Mouse (Mus musculus) cerebellum, postnatal 36 days (tissue): ENCODE measurements around the gene Gm6217.
"Not testable (repeated sequence)": the region's sequence is repeated elsewhere in the genome, so short reads cannot be mapped to it uniquely, and the experiment has no call there.

ENCODE experiments used
- DNase-seq, 2 experiments: peaks; one replicate each; pipeline ENCODE4 v3.0.0; 2021 to 2022; ENCODE audit warnings: mixed read lengths in 2 of 2

Gene Gm6217

GRCm38 (mm10) chr1:82931326-82931725 is at the start of gene Gm6217:
Gene Gm6217, minus strand, starts transcription at chr1:82931399.
- DNase-seq = not testable (repeated sequence)

- DNase-seq = no peak
Measured at GRCm38 (mm10) chr1:82977840-82978239, 46.6 kb upstream of the Gm6217 start.

- no peak for DNase-seq
Measured at GRCm38 (mm10) chr1:82975750-82976149, 44.6 kb upstream of the Gm6217 start.

GRCm38 (mm10) chr1:82974342-82974741 is 43.1 kb upstream of the Gm6217 start:
- no peak for DNase-seq

GRCm38 (mm10) chr1:82973901-82974300 is 42.7 kb upstream of the Gm6217 start:
- no peak for DNase-seq

- no peak for DNase-seq
Measured at GRCm38 (mm10) chr1:82973244-82973643, 42.0 kb upstream of the Gm6217 start.

- DNase-seq = no peak
Measured at GRCm38 (mm10) chr1:82972046-82972445, 40.8 kb upstream of the Gm6217 start.

- no peak for DNase-seq
Measured at GRCm38 (mm10) chr1:82966413-82966812, 35.2 kb upstream of the Gm6217 start.

GRCm38 (mm10) chr1:82959870-82960385 is 28.7 kb upstream of the Gm6217 start, which contains the start of gene Gm47955:
Gene Gm47955, plus strand, starts transcription at chr1:82960286.
- DNase-seq = no peak

- not testable (repeated sequence) for DNase-seq
Measured at GRCm38 (mm10) chr1:82955913-82956312, 24.7 kb upstream of the Gm6217 start, which contains the start of gene Gm7544. Gene Gm7544, minus strand, starts transcription at chr1:82956013.

- DNase-seq = no peak
Measured at GRCm38 (mm10) chr1:82948601-82949000, 17.4 kb upstream of the Gm6217 start.

GRCm38 (mm10) chr1:82946029-82946428 is 14.8 kb upstream of the Gm6217 start:
- DNase-seq = not testable (repeated sequence)

GRCm38 (mm10) chr1:82943295-82943694 is 12.1 kb upstream of the Gm6217 start, which contains the start of gene A030003K21Rik:
Gene A030003K21Rik, minus strand, starts transcription at chr1:82943388.
- DNase-seq = not testable (repeated sequence)

- not testable (repeated sequence) for DNase-seq
Measured at GRCm38 (mm10) chr1:82942505-82942904, 11.3 kb upstream of the Gm6217 start.

- no peak for DNase-seq
Measured at GRCm38 (mm10) chr1:82938666-82939065, 7.5 kb upstream of the Gm6217 start.

- not testable (repeated sequence) for DNase-seq
Measured at GRCm38 (mm10) chr1:82930558-82930957, 641 bp downstream of the Gm6217 start.

- no peak for DNase-seq
Measured at GRCm38 (mm10) chr1:82924650-82925049, 6.5 kb downstream of the Gm6217 start, which contains the start of gene A030014E15Rik. Gene A030014E15Rik, plus strand, starts transcription at chr1:82924917.

GRCm38 (mm10) chr1:82913434-82913833 is 17.8 kb downstream of the Gm6217 start:
- DNase-seq = not testable (repeated sequence)

- DNase-seq = no peak
Measured at GRCm38 (mm10) chr1:82913025-82913424, 18.2 kb downstream of the Gm6217 start, which contains the start of gene A030005L19Rik. Gene A030005L19Rik, plus strand, starts transcription at chr1:82913325.

GRCm38 (mm10) chr1:82905886-82906285 is 25.3 kb downstream of the Gm6217 start:
- no peak for DNase-seq

GRCm38 (mm10) chr1:82901201-82901600 is 30.0 kb downstream of the Gm6217 start:
- no peak for DNase-seq

- DNase-seq = no peak
Measured at GRCm38 (mm10) chr1:82900567-82900966, 30.6 kb downstream of the Gm6217 start.

GRCm38 (mm10) chr1:82893269-82893668 is 37.9 kb downstream of the Gm6217 start:
- DNase-seq = peak; percentile 15 to 18
